Mouse (Mus musculus): Measurements from ENCODE around the gene Zfp953. TPM values are rescaled to one million over a fixed set of nuclear protein-coding genes. Genes with fewer than 3 reads are reported as not detected.

Zfp953 gene
- total and polyA plus RNA-seq, 3 experiments, result 0.81 to 0.84 TPM; not detected in 1

- Histone ChIP-seq H3K27me3 (ENCODE audit: control insufficient read depth in 1 of 2, insufficient read depth in 2 of 2, low read length in 2 of 2) (no peaks in the 10 kb centered on the region), H3K27ac (ENCODE audit: control insufficient read depth, low read depth, low read length) (no peak overlapping the region), H3K36me3 (ENCODE audit: control insufficient read depth in 1 of 2, insufficient read depth in 2 of 2, low read length in 2 of 2) (0 out of 4 replicates have a peak, but pooled peaks cover 0 to 2% of the 10 kb centered on the region in 2 experiments), H3K4me3 (ENCODE audit: control insufficient read depth in 1 of 2, insufficient read depth in 1 of 2, low read depth in 2 of 2, low read length in 2 of 2) (peak overlapping the region; percentile 59 to 67; a peak in 3 of 4 replicates), H3K79me2 (ENCODE audit: control insufficient read depth, insufficient read depth, low read length, poor library complexity) (no peaks in the 10 kb centered on the region), H3K4me1 (ENCODE audit: control insufficient read depth in 1 of 2, insufficient read depth in 2 of 2, low read length in 2 of 2) (no peaks in the 10 kb centered on the region), H3K9ac (ENCODE audit: control insufficient read depth, low read depth, low read length, poor library complexity, severe bottlenecking) (no peak overlapping the region), H3K9me3 (replicated peaks; ENCODE audit: insufficient read depth, low read length) (no peaks in the 10 kb centered on the region)
- TF ChIP-seq BHLHE40 (IDR thresholded peaks at IDR 0.05; ENCODE audit: borderline replicate concordance, low read depth, low read length) (no peak), TCF12 (IDR thresholded peaks at IDR 0.05; ENCODE audit: low read depth, low read length) (no peak), USF2 (IDR thresholded peaks at IDR 0.05; ENCODE audit: borderline replicate concordance in 1 of 2, insufficient read depth in 1 of 2, low read depth in 1 of 2, low read length in 2 of 2) (no peak), MAFK (IDR thresholded peaks at IDR 0.05; ENCODE audit: borderline replicate concordance, low read depth, low read length) (no peak), ETS1 (IDR thresholded peaks at IDR 0.05; ENCODE audit: low read depth, low read length) (no peak), KAT2A (conservative IDR thresholded peaks at IDR 0.05; ENCODE audit: low read depth, low read length) (no peak), POLR2AphosphoS2 (IDR thresholded peaks at IDR 0.05; ENCODE audit: low read length) (no peak), GATA1 (IDR thresholded peaks at IDR 0.05; ENCODE audit: low read depth, low read length) (no peak), NELFE (IDR thresholded peaks at IDR 0.05; ENCODE audit: low read depth, low read length) (no peak), JUND (IDR thresholded peaks at IDR 0.05; ENCODE audit: low read depth, low read length) (no peak), ZKSCAN1 (IDR thresholded peaks at IDR 0.05; ENCODE audit: low read depth, low read length) (no peak), MEF2A (IDR thresholded peaks at IDR 0.05; ENCODE audit: extremely low read depth, insufficient replicate concordance, low read depth, low read length, poor library complexity, severe bottlenecking) (no peak), SIN3A (IDR thresholded peaks at IDR 0.05; ENCODE audit: low read length) (no peak), MAZ (IDR thresholded peaks at IDR 0.05; ENCODE audit: low read depth, low read length) (no peak)
- DNase-seq (ENCODE audit: low read depth, low spot score), result no peak
These were observed 27.5 kb downstream of the Zfp953 start for GRCm38 (mm10) chr13:67332877-67333276.

- Histone ChIP-seq H3K4me3 (ENCODE audit: control insufficient read depth in 1 of 2, insufficient read depth in 1 of 2, low read depth in 2 of 2, low read length in 2 of 2) (peak within 1 kb of the TSS; percentile 59 to 67), H3K36me3 (ENCODE audit: control insufficient read depth in 1 of 2, insufficient read depth in 2 of 2, low read length in 2 of 2) (peaks cover under 1 to 2% of the 10 kb centered on the region in 2 experiments; a peak in 1 of 4 replicates), H3K9ac (ENCODE audit: control insufficient read depth, low read depth, low read length, poor library complexity, severe bottlenecking) (peak within 1 kb of the TSS; percentile 51), H3K27ac (ENCODE audit: control insufficient read depth, low read depth, low read length) (peak within 1 kb of the TSS; percentile 40), H3K4me1 (ENCODE audit: control insufficient read depth in 1 of 2, insufficient read depth in 2 of 2, low read length in 2 of 2) (no peaks in the 10 kb centered on the region), H3K27me3 (ENCODE audit: control insufficient read depth in 1 of 2, insufficient read depth in 2 of 2, low read length in 2 of 2) (no peaks in the 10 kb centered on the region), H3K79me2 (ENCODE audit: control insufficient read depth, insufficient read depth, low read length, poor library complexity) (no peaks in the 10 kb centered on the region), H3K9me3 (replicated peaks; ENCODE audit: insufficient read depth, low read length) (no peaks in the 10 kb centered on the region)
- peak; percentile 90 for DNase-seq (ENCODE audit: low read depth, low spot score)
- TF ChIP-seq KAT2A (conservative IDR thresholded peaks at IDR 0.05; ENCODE audit: low read depth, low read length) (peak; percentile 57; the same call in 1 of the 2 replicates), SIN3A (IDR thresholded peaks at IDR 0.05; ENCODE audit: low read length) (peak; percentile 76), GATA1 (IDR thresholded peaks at IDR 0.05; ENCODE audit: low read depth, low read length) (peak; percentile 63), ETS1 (IDR thresholded peaks at IDR 0.05; ENCODE audit: low read depth, low read length) (peak; percentile 44; the same call in 1 of the 2 replicates), TAL1 (IDR thresholded peaks at IDR 0.05; ENCODE audit: low read length) (no peak), USF2 (IDR thresholded peaks at IDR 0.05; ENCODE audit: borderline replicate concordance in 1 of 2, insufficient read depth in 1 of 2, low read depth in 1 of 2, low read length in 2 of 2) (no peak), CTCF (IDR thresholded peaks at IDR 0.05 in 2 of 3, conservative IDR thresholded peaks at IDR 0.05 in 1 of 3; ENCODE audit: control insufficient read depth in 1 of 3, insufficient read depth in 1 of 3, low read depth in 2 of 3, low read length in 3 of 3, poor library complexity in 1 of 3, severe bottlenecking in 1 of 3) (peak; percentile 16 to 48 (median 47); a peak in 5 of 6 replicates), POLR2A (IDR thresholded peaks at IDR 0.05; ENCODE audit: control insufficient read depth in 1 of 2, insufficient read depth in 1 of 2, low read depth in 1 of 2, low read length in 2 of 2, poor library complexity in 1 of 2) (peak in 1 of 2 experiments; percentile 66; a peak in 2 of 4 replicates), HCFC1 (IDR thresholded peaks at IDR 0.05; ENCODE audit: low read depth, low read length) (peak; percentile 92), MXI1 (IDR thresholded peaks at IDR 0.05; ENCODE audit: low read depth, low read length) (no peak), NELFE (IDR thresholded peaks at IDR 0.05; ENCODE audit: low read depth, low read length) (peak; percentile 31), ELF1 (IDR thresholded peaks at IDR 0.05; ENCODE audit: low read depth, low read length) (peak; percentile 87), TCF12 (IDR thresholded peaks at IDR 0.05; ENCODE audit: low read depth, low read length) (0 out of 2 replicates have a peak, but pooled peaks have one; percentile 4), EP300 (IDR thresholded peaks at IDR 0.05; ENCODE audit: low read depth in 1 of 2, low read length in 2 of 2) (no peak), TBP (IDR thresholded peaks at IDR 0.05; ENCODE audit: low read depth, low read length) (peak; percentile 62; the same call in 1 of the 2 replicates), GABPA (IDR thresholded peaks at IDR 0.05; ENCODE audit: low read depth, low read length) (no peak), MAX (IDR thresholded peaks at IDR 0.05; ENCODE audit: low read length) (peak; percentile 29; the same call in 1 of the 2 replicates), MEF2A (IDR thresholded peaks at IDR 0.05; ENCODE audit: extremely low read depth, insufficient replicate concordance, low read depth, low read length, poor library complexity, severe bottlenecking) (no peak)
These were observed 28.2 kb downstream of the Zfp953 start, which contains the start of gene Zfp595 for GRCm38 (mm10) chr13:67332019-67332724. Gene Zfp595, minus strand, starts transcription at chr13:67332570.

All from MEL (cell line).